Comparison of ENCODE assay signal across 14 mouse cellular contexts in genomic region chr5:45425771-45426170, GRCm38 (mm10). TPM values are rescaled to one million over a fixed set of nuclear protein-coding genes. Genes with fewer than 3 reads are reported as not detected.
A peak's percentile ranks its signal among the peaks of the same experiment; 100 is the strongest.
DNase-seq lines count a peak whose midpoint lies in the region; ATAC-seq and TF ChIP-seq lines count a peak whose summit lies in the region.
"Not testable (repeated sequence)": the region's sequence is repeated elsewhere in the genome, so short reads cannot be mapped to it uniquely, and the experiment has no call there.
"Had no signal": no experiment of that assay in that cellular context is flagged by ENCODE, and none has a peak within 500 bp of the region (broad histone marks: within the 10 kb centered on the region; RNA-seq: fewer than 3 reads in every experiment).

No protein-coding gene starts in this region.

- not testable (repeated sequence) for H3K27me3 ChIP-seq in ES-Bruce4 (ENCODE audit: control insufficient read depth, insufficient read depth, low read length, poor library complexity, severe bottlenecking); kidney, adult 2 months (replicated peaks; ENCODE audit: control insufficient read depth, insufficient read depth, low read length); midbrain, embryonic 11.5 days (ENCODE audit: control insufficient read depth, insufficient read depth, low read length)

- 44% methylated on average over 1 of the region's 1 CpGs for WGBS in kidney, adult 2 months
- 58% methylated on average over 1 of the region's 1 CpGs for WGBS in midbrain, embryonic 11.5 days

- TF ChIP-seq POLR2A in ES-Bruce4 (IDR thresholded peaks at IDR 0.05; ENCODE audit: insufficient read depth, low read length); kidney, adult 2 months (IDR thresholded peaks at IDR 0.05; ENCODE audit: low read depth, low read length): not testable (repeated sequence)

- not testable (repeated sequence) for TF ChIP-seq CTCF in ES-Bruce4 (IDR thresholded peaks at IDR 0.05; ENCODE audit: low read depth, low read length); kidney, adult 2 months (conservative IDR thresholded peaks at IDR 0.05; ENCODE audit: insufficient read depth, insufficient read length, low read depth, low read length)

- not testable (repeated sequence) for H3K9ac ChIP-seq in ES-Bruce4 (ENCODE audit: low read depth, poor library complexity, severe bottlenecking); midbrain, embryonic 11.5 days (ENCODE audit: low read length)

- not testable (repeated sequence) for TF ChIP-seq EP300 in ES-Bruce4 (IDR thresholded peaks at IDR 0.05; ENCODE audit: insufficient read depth, low read depth, low read length)

- H3K4me1 ChIP-seq in ES-Bruce4 (ENCODE audit: control insufficient read depth, insufficient read depth, low read length); kidney, adult 2 months (ENCODE audit: control insufficient read depth, insufficient read depth, low read length); midbrain, embryonic 11.5 days (ENCODE audit: control insufficient read depth, insufficient read depth, low read length): not testable (repeated sequence)

- not testable (repeated sequence) for H3K9me3 ChIP-seq in ES-Bruce4 (replicated peaks; ENCODE audit: control insufficient read depth, insufficient read depth, low read length, poor library complexity, severe bottlenecking); midbrain, embryonic 11.5 days (ENCODE audit: control insufficient read depth, low read length)

- not testable (repeated sequence) for H3K4me3 ChIP-seq in ES-Bruce4 (ENCODE audit: low read depth, low read length); kidney, adult 2 months (ENCODE audit: insufficient read depth, low read depth, low read length); midbrain, embryonic 11.5 days (ENCODE audit: low read depth, low read length)

- DNase-seq in ES-CJ7 (ENCODE audit: low read depth, low spot score) (peak; percentile 60), R1 (ENCODE audit: low read depth, low spot score) (peak; percentile 87), ZHBTc4 (ENCODE audit: low read depth, low spot score) (peak; percentile 64)
- not testable (repeated sequence) for DNase-seq in kidney, adult 2 months
- peak; percentile 55 for DNase-seq in kidney, adult 9 months
- DNase-seq in midbrain, embryonic 11.5 days (ENCODE audit: low spot score, missing footprints) = peak; percentile 17

- H3K4me2 ChIP-seq in midbrain, embryonic 11.5 days = not testable (repeated sequence)

- H3K27ac ChIP-seq in ES-Bruce4 (ENCODE audit: insufficient read depth, low read length) = peak overlapping the region; percentile 28; the same call in 1 of the 2 replicates
- peak overlapping the region; percentile 68; the same call in 1 of the 2 replicates for H3K27ac ChIP-seq in kidney, adult 2 months (ENCODE audit: insufficient read depth, low read depth, low read length)
- not testable (repeated sequence) for H3K27ac ChIP-seq in midbrain, embryonic 11.5 days (ENCODE audit: low read depth, low read length)

- ATAC-seq in midbrain, embryonic 11.5 days (ENCODE audit: low FRiP score) = not testable (repeated sequence)

- not testable (repeated sequence) for H3K36me3 ChIP-seq in ES-Bruce4 (ENCODE audit: control insufficient read depth, insufficient read depth, low read length, poor library complexity, severe bottlenecking); kidney, adult 2 months (ENCODE audit: control insufficient read depth, insufficient read depth, low read length); midbrain, embryonic 11.5 days (ENCODE audit: control insufficient read depth, insufficient read depth, low read length)

RNA-seq across cellular contexts. Expression of gene Qdpr, which starts 24.3 kb away (rescaled TPM):
- polyA plus RNA-seq in ES-Bruce4 (2011; ENCODE audit: insufficient read depth, insufficient read length, low read depth, missing spikeins) = 95.1 and 100 TPM in 2 replicates
- 415 and 434 TPM in 2 replicates for polyA plus RNA-seq in kidney, adult 2 months (2012; rRNA removed)
- polyA plus RNA-seq in midbrain, embryonic 11.5 days (2014; fragmentation: Nextera tagmentation; extraction: Ambion mirVana) = 102 and 110 TPM in 2 replicates

RNA-seq across cellular contexts. Expression of gene Clrn2, which starts 27.8 kb away (rescaled TPM):
- polyA plus RNA-seq in ES-Bruce4 (2011; ENCODE audit: insufficient read depth, insufficient read length, low read depth, missing spikeins) = not detected in 2 replicates
- not detected in 2 replicates for polyA plus RNA-seq in kidney, adult 2 months (2012; rRNA removed)
- polyA plus RNA-seq in midbrain, embryonic 11.5 days (2014; fragmentation: Nextera tagmentation; extraction: Ambion mirVana) = 0.86 and 1.2 TPM in 2 replicates
- polyA plus RNA-seq: activated CD4-positive, CD25-positive, alpha-beta regulatory T cell, adult 4 months; adrenal gland, adult 2 months; C2C12; CD4-positive, CD25-positive, alpha-beta regulatory T cell, adult 4 months; cerebellum, adult 2 months; G1E; Patski had no signal
